Mouse (Mus musculus): ENCODE data around the gene Samd13. TPM values are rescaled to one million over a fixed set of nuclear protein-coding genes. Genes with fewer than 3 reads are reported as not detected.

Gene Samd13
- polyA plus RNA-seq, 1 experiment from 2014 or later, result 0.30 TPM

- Histone ChIP-seq H3K4me3 (no peak overlapping the region), H3K9me3 (no peaks in the 10 kb centered on the region), H3K4me2 (no peak overlapping the region), H3K9ac (no peak overlapping the region), H3K4me1 (replicated peaks) (no peaks in the 10 kb centered on the region), H3K36me3 (no peaks in the 10 kb centered on the region), H3K27me3 (no peaks in the 10 kb centered on the region), H3K27ac (replicated peaks) (no peak overlapping the region)
- no peak for ATAC-seq (ENCODE audit: low FRiP score, low read depth)
- WGBS, result 75% methylated on average over 6 of the region's 6 CpGs
These were observed 24.4 kb downstream of the Samd13 start for GRCm38 (mm10) chr3:146661001-146661400.

GRCm38 (mm10) chr3:146659321-146659720 is 26.1 kb downstream of the Samd13 start:
- Histone ChIP-seq H3K27me3 (no peaks in the 10 kb centered on the region), H3K4me3 (no peak overlapping the region), H3K9me3 (no peaks in the 10 kb centered on the region), H3K27ac (replicated peaks) (no peak overlapping the region), H3K36me3 (no peaks in the 10 kb centered on the region), H3K4me1 (replicated peaks) (no peaks in the 10 kb centered on the region), H3K4me2 (no peak overlapping the region), H3K9ac (no peak overlapping the region)
- ATAC-seq (ENCODE audit: low FRiP score, low read depth), result no peak
- WGBS, result 87% methylated on average over 5 of the region's 5 CpGs

- H3K27me3 ChIP-seq, result no peaks in the 10 kb centered on the region
- H3K27ac ChIP-seq (replicated peaks), result no peak overlapping the region
- no peaks in the 10 kb centered on the region for H3K36me3 ChIP-seq
- ATAC-seq (ENCODE audit: low FRiP score, low read depth), result no peak
- H3K4me3 ChIP-seq, result no peak overlapping the region
- no peaks in the 10 kb centered on the region for H3K4me1 ChIP-seq (replicated peaks)
- no peak overlapping the region for H3K4me2 ChIP-seq
- H3K9me3 ChIP-seq, result no peaks in the 10 kb centered on the region
- WGBS, result 90% methylated on average over 1 of the region's 1 CpGs
- no peak overlapping the region for H3K9ac ChIP-seq
These were observed 27.2 kb downstream of the Samd13 start for GRCm38 (mm10) chr3:146658061-146658639.

- WGBS, result 94% methylated on average over 5 of the region's 5 CpGs
- no peak overlapping the region for H3K9ac ChIP-seq
- no peak for ATAC-seq (ENCODE audit: low FRiP score, low read depth)
- H3K4me2 ChIP-seq, result no peak overlapping the region
- no peaks in the 10 kb centered on the region for H3K36me3 ChIP-seq
- no peaks in the 10 kb centered on the region for H3K9me3 ChIP-seq
- no peak overlapping the region for H3K4me3 ChIP-seq
- no peaks in the 10 kb centered on the region for H3K4me1 ChIP-seq (replicated peaks)
- H3K27me3 ChIP-seq, result no peaks in the 10 kb centered on the region
- no peak overlapping the region for H3K27ac ChIP-seq (replicated peaks)
These were observed 28.0 kb downstream of the Samd13 start for GRCm38 (mm10) chr3:146657433-146657832.

- Histone ChIP-seq H3K9ac (no peak overlapping the region), H3K9me3 (no peaks in the 10 kb centered on the region), H3K36me3 (no peaks in the 10 kb centered on the region), H3K4me1 (replicated peaks) (no peaks in the 10 kb centered on the region), H3K27ac (replicated peaks) (no peak overlapping the region), H3K27me3 (no peaks in the 10 kb centered on the region), H3K4me3 (no peak overlapping the region), H3K4me2 (no peak overlapping the region)
- 66% methylated on average over 2 of the region's 2 CpGs for WGBS
- no peak for ATAC-seq (ENCODE audit: low FRiP score, low read depth)
These were observed 30.2 kb downstream of the Samd13 start for GRCm38 (mm10) chr3:146655111-146655577.

GRCm38 (mm10) chr3:146653692-146654091 is 31.7 kb downstream of the Samd13 start:
- Histone ChIP-seq H3K36me3 (no peaks in the 10 kb centered on the region), H3K27ac (replicated peaks) (no peak overlapping the region), H3K4me3 (no peak overlapping the region), H3K9ac (no peak overlapping the region), H3K9me3 (no peaks in the 10 kb centered on the region), H3K27me3 (no peaks in the 10 kb centered on the region), H3K4me1 (replicated peaks) (no peaks in the 10 kb centered on the region), H3K4me2 (no peak overlapping the region)
- ATAC-seq (ENCODE audit: low FRiP score, low read depth), result no peak
- WGBS, result 70% methylated on average over 6 of the region's 6 CpGs

- WGBS, result 92% methylated on average over 5 of the region's 5 CpGs
- H3K4me1 ChIP-seq (replicated peaks), result no peaks in the 10 kb centered on the region
- no peaks in the 10 kb centered on the region for H3K36me3 ChIP-seq
- H3K9me3 ChIP-seq, result no peaks in the 10 kb centered on the region
- H3K27ac ChIP-seq (replicated peaks), result no peak overlapping the region
- H3K27me3 ChIP-seq, result no peaks in the 10 kb centered on the region
- no peak overlapping the region for H3K4me3 ChIP-seq
- no peak overlapping the region for H3K9ac ChIP-seq
- H3K4me2 ChIP-seq, result no peak overlapping the region
- ATAC-seq (ENCODE audit: low FRiP score, low read depth), result no peak
These were observed 33.0 kb downstream of the Samd13 start for GRCm38 (mm10) chr3:146652431-146652830.

- WGBS, result 88% methylated on average over 3 of the region's 3 CpGs
- no peak within 1 kb of the TSS for H3K9ac ChIP-seq
- H3K36me3 ChIP-seq, result no peaks in the 10 kb centered on the region
These were observed 34.2 kb downstream of the Samd13 start, which contains the start of gene 4930503B20Rik for GRCm38 (mm10) chr3:146651217-146651616. Gene 4930503B20Rik (minus strand): TSS chr3:146651317.

GRCm38 (mm10) chr3:146650716-146651115 is 34.7 kb downstream of the Samd13 start:
- H3K36me3 ChIP-seq, result no peaks in the 10 kb centered on the region
- H3K4me2 ChIP-seq, result no peak overlapping the region
- no peaks in the 10 kb centered on the region for H3K27me3 ChIP-seq
- H3K9me3 ChIP-seq, result no peaks in the 10 kb centered on the region
- no peak overlapping the region for H3K27ac ChIP-seq (replicated peaks)
- 93% methylated on average over 10 of the region's 10 CpGs for WGBS
- H3K4me3 ChIP-seq, result no peak overlapping the region
- H3K9ac ChIP-seq, result no peak overlapping the region
- H3K4me1 ChIP-seq (replicated peaks), result no peaks in the 10 kb centered on the region
- ATAC-seq (ENCODE audit: low FRiP score, low read depth), result no peak

More at GRCm38 (mm10) chr3:146651217-146651616, 34.2 kb downstream of the Samd13 start, which contains the start of gene 4930503B20Rik:
- Histone ChIP-seq H3K4me3 (no peak within 1 kb of the TSS), H3K27ac (replicated peaks) (no peak within 1 kb of the TSS), H3K4me1 (replicated peaks) (no peaks in the 10 kb centered on the region), H3K4me2 (no peak within 1 kb of the TSS), H3K9me3 (no peaks in the 10 kb centered on the region), H3K27me3 (no peaks in the 10 kb centered on the region)
- ATAC-seq (ENCODE audit: low FRiP score, low read depth), result no peak

- 78% methylated on average over 10 of the region's 10 CpGs for WGBS
- H3K4me2 ChIP-seq, result no peak overlapping the region
- H3K27me3 ChIP-seq, result no peaks in the 10 kb centered on the region
- no peak overlapping the region for H3K27ac ChIP-seq (replicated peaks)
- H3K36me3 ChIP-seq, result no peaks in the 10 kb centered on the region
- no peak for ATAC-seq (ENCODE audit: low FRiP score, low read depth)
- no peaks in the 10 kb centered on the region for H3K9me3 ChIP-seq
- no peaks in the 10 kb centered on the region for H3K4me1 ChIP-seq (replicated peaks)
- H3K4me3 ChIP-seq, result no peak overlapping the region
- no peak overlapping the region for H3K9ac ChIP-seq
These were observed 36.0 kb downstream of the Samd13 start for GRCm38 (mm10) chr3:146649311-146649894.

- Histone ChIP-seq H3K27ac (replicated peaks) (no peak overlapping the region), H3K4me3 (no peak overlapping the region), H3K36me3 (no peaks in the 10 kb centered on the region), H3K4me1 (replicated peaks) (no peaks in the 10 kb centered on the region), H3K27me3 (no peaks in the 10 kb centered on the region), H3K9me3 (no peaks in the 10 kb centered on the region), H3K4me2 (no peak overlapping the region), H3K9ac (no peak overlapping the region)
- no peak for ATAC-seq (ENCODE audit: low FRiP score, low read depth)
- 48% methylated on average over 4 of the region's 4 CpGs for WGBS
These were observed 43.5 kb downstream of the Samd13 start for GRCm38 (mm10) chr3:146641818-146642427.

- H3K36me3 ChIP-seq, result no peaks in the 10 kb centered on the region
- no peak overlapping the region for H3K4me2 ChIP-seq
- ATAC-seq (ENCODE audit: low FRiP score, low read depth), result no peak
- no peaks in the 10 kb centered on the region for H3K27me3 ChIP-seq
- no peak overlapping the region for H3K9ac ChIP-seq
- no peak overlapping the region for H3K4me3 ChIP-seq
- no peak overlapping the region for H3K27ac ChIP-seq (replicated peaks)
- H3K9me3 ChIP-seq, result no peaks in the 10 kb centered on the region
- H3K4me1 ChIP-seq (replicated peaks), result 0 out of 2 replicates have a peak, but pooled peaks cover 5% of the 10 kb centered on the region
- 88% methylated on average over 5 of the region's 5 CpGs for WGBS
These were observed 52.9 kb downstream of the Samd13 start for GRCm38 (mm10) chr3:146632506-146632905.
